Mouse (Mus musculus) E14TG2a.4 (cell line): ENCODE results near the gene Gm6583.

Experiments used
- CTCF ChIP-seq: conservative IDR thresholded peaks from 2 replicates; pipeline ENCODE4 v1.5.1; 2014; ENCODE audit warnings: low read length
- NANOG ChIP-seq: IDR thresholded peaks from 2 replicates; pipeline ENCODE4 v1.6.1; 2014; ENCODE audit warnings: borderline replicate concordance, low read length, mixed read lengths
- POU5F1 ChIP-seq: IDR thresholded peaks from 2 replicates; pipeline ENCODE4 v1.6.1; 2014; ENCODE audit warnings: low read length, borderline replicate concordance

GRCm38 (mm10) chr5:112325546-112326445 is 30.0 kb downstream of the Gm6583 start, which contains the start of gene Tfip11:
- no peak for TF ChIP-seq CTCF
- no peak for TF ChIP-seq NANOG
- TF ChIP-seq POU5F1: no peak
